Mouse (Mus musculus): Measurements from ENCODE around the gene Olfr317.
"Not testable (repeated sequence)": the region's sequence is repeated elsewhere in the genome, so short reads cannot be mapped to it uniquely, and the experiment has no call there.

Olfr317 gene

GRCm38 (mm10) chr11:58738792-58739262 is at the start of gene Olfr317:
Gene Olfr317 (minus strand): TSS chr11:58739212.
- DNase-seq, result no peak

GRCm38 (mm10) chr11:58788346-58788745 is 49.3 kb upstream of the Olfr317 start:
- no peak for DNase-seq

DNA sequence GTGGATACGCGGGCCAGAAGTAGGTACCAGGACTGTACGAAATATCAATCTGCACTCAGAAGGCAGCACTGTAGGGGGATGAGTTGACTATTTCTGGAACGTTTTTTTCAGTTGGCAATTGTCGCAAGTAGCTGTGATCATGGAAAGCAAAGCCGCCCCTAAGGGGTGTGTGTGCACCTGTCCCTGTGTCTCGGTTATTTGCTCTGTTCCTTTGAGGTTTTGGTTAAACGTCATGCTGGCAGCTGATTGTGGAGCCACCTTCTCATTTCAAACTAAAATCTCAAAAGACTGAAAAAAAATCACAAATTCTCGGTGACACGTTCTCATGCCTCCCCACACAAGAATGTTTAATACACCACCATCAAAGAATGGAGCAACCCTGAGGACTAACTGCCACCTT is 48.6 kb upstream of the Olfr317 start:
- DNase-seq, result no peak

GRCm38 (mm10) chr11:58784182-58784581 is 45.2 kb upstream of the Olfr317 start:
- DNase-seq, result no peak

GRCm38 (mm10) chr11:58782480-58783089 is 43.6 kb upstream of the Olfr317 start, which contains the start of gene Olfr314:
Gene Olfr314 (plus strand): TSS chr11:58782952.
- no peak for DNase-seq

DNA sequence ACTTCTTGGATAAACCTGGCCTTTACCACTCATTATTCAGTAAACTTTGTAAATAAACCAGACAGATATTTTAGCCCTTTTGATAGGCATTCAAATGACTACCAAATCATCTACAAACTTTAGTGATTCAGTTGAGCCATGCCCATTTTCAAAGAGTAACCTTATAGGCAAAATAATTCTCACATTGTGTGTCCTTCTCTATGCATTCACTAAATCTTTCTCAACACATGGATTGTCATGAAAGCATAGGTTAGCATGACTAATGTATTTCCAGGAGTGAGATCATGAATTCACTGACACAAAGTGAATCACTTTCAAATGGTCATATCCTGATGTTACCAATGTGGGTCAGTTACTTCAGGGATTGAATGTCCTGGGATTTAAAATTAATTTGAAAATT is 33.9 kb upstream of the Olfr317 start, which contains the start of gene Olfr315:
TSS of gene Olfr315 (plus strand) at position 301 of the 400 bp plus-strand sequence.
- no peak for DNase-seq

DNA sequence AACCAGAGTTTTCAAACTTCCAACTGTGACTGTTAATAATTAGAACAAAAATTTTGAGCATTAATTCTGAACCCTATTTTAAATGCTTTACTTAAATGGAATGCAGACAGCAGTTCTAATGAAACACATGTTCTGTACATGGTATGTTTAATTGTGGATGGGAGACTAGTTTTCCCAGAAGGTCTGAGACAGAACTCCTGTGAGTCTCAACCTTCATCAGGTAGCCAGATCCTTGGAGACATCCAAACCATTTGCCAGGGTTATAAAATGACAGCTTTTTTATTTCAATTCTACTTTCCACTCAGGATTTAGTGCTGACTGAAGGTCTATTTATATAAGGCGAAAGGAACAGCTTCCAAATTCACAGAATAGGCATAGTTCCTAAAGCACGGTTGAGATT is 13.4 kb upstream of the Olfr317 start, which contains the start of gene Olfr316:
TSS of gene Olfr316 (plus strand) at position 301 of the 400 bp plus-strand sequence.
- DNase-seq, result no peak

DNA sequence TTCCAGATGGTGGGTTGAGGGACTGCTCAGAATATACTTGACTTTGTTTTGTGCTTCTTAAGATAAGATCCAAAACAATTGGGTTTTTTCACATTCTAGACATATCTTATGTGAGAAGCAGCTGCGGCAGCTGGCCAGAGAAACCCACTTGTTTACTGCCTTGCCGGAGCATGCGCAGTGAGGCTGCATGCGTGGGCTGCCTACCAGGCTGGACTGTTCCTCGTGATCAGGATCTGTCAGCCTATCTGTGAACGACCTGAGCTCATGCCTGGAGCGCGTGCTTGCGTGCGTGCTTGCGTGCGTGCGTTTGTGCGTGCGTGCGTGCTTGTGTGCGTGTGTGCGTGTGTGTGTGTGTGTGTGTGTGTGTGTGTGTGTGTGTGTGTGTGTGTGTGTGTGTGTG is 12.1 kb upstream of the Olfr317 start:
- DNase-seq, result not testable (repeated sequence)

DNA sequence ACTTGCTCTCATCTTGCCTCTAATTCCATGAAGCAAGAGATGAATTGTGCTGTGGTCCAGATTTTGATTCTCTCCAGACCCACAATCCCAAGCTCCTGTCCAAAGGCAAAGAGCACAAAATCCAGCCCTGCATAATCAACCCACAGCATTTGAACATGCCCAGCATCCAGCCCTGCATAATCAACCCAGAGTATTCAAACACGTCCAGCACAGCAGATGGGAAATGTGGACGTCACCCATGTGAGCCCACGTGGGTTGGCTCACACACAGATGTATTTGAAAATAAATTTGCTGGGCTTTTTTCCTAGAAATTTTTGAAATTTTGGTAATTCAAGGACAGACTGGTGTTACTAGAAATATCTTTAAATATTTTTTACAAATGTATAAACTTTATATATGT is 5.6 kb downstream of the Olfr317 start:
- no peak for DNase-seq

- not testable (repeated sequence) for DNase-seq
These were observed 10.9 kb downstream of the Olfr317 start for GRCm38 (mm10) chr11:58727896-58728650.

GRCm38 (mm10) chr11:58723914-58724313 is 15.1 kb downstream of the Olfr317 start, which contains the start of gene Olfr318:
Gene Olfr318 (minus strand): TSS chr11:58724014.
- no peak for DNase-seq

DNA sequence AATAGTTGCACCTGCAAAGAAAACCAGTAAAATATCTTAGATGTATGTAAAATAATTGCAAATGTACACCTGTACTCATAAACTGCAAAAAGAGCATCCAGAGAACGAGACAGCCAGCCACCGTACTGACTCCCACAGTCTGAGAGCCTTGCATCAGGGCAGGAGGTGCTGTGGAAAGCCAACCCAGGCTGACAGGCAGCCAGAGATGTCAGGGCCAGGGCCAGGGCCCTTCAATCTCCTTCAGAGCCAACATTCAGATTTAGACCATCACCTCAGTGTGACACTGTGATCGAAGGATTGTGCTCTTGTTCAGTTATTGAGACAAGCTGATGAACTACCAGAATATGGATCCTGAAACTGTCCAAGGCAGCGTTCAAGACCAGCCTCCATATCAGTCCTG is 19.3 kb downstream of the Olfr317 start:
- no peak for DNase-seq

DNA sequence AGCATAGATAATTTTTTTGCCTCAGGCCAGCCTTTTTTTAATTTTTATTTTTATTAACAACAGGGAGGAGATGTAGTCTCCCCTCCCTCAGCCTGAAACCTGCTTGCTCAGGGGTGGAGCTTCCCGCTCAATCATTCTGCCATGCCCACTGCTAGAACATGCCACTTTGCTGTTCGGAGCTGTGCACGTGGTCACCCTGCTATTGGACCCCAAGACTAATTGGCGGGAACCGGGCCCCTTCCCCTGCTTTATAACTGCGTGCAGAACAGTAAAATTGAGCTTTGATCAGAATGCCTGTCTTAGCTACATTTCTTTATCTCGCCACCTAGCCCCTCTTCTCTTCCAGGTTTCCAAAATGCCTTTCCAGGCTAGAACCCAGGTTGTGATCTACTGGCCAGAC is 21.3 kb downstream of the Olfr317 start:
- DNase-seq, result not testable (repeated sequence)

GRCm38 (mm10) chr11:58709086-58709485 is 29.9 kb downstream of the Olfr317 start:
- DNase-seq, result no peak

- no peak for DNase-seq
These were observed 40.1 kb downstream of the Olfr317 start, which contains the start of gene Olfr319 for GRCm38 (mm10) chr11:58698862-58699261. Gene Olfr319 (plus strand): TSS chr11:58699162.

All from liver (tissue).